Mouse (Mus musculus) lung, embryonic 15.5 days (tissue): ENCODE results near the gene Nsun5. TPM values are rescaled to one million over a fixed set of nuclear protein-coding genes. Genes with fewer than 3 reads are reported as not detected.

Experiments used
- ATAC-seq: fragments of 200-750 bp; cut with Nextera tagmentation; 2 replicates; pipeline ENCODE4 v1.8.0; 2017; ENCODE audit warnings: moderate number of reproducible peaks, borderline replicate concordance; ENCODE audit not compliant: low FRiP score, low TSS enrichment; ENCODE audit errors: extremely low read depth
- H3K27ac ChIP-seq: fragments of 300-500 bp; sonication (generic); 2 replicates; pipeline ENCODE4 v1.5.1; 2015; ENCODE audit warnings: moderate library complexity, mild to moderate bottlenecking, inconsistent platforms
- H3K27me3 ChIP-seq: fragments of 300-500 bp; sonication (generic); 2 replicates; pipeline ENCODE4 v1.6.1; 2015; ENCODE audit warnings: inconsistent platforms
- H3K36me3 ChIP-seq: fragments of 300-500 bp; sonication (generic); 2 replicates; pipeline ENCODE4 v1.6.1; 2015; ENCODE audit warnings: inconsistent platforms
- H3K4me1 ChIP-seq: fragments of 300-500 bp; sonication (generic); 2 replicates; pipeline ENCODE4 v1.6.1; 2015; ENCODE audit warnings: inconsistent platforms
- H3K4me2 ChIP-seq: fragments of 300-500 bp; sonication (generic); 2 replicates; pipeline ENCODE4 v1.6.1; 2015; ENCODE audit warnings: inconsistent platforms, mild to moderate bottlenecking, moderate library complexity
- H3K4me3 ChIP-seq: fragments of 300-500 bp; sonication (generic); 2 replicates; pipeline ENCODE4 v1.5.1; 2015; ENCODE audit warnings: mild to moderate bottlenecking, inconsistent platforms
- H3K9ac ChIP-seq: fragments of 300-500 bp; sonication (generic); 2 replicates; pipeline ENCODE4 v1.6.1; 2015; ENCODE audit warnings: inconsistent platforms
- H3K9me3 ChIP-seq: fragments of 300-500 bp; sonication (generic); 2 replicates; pipeline ENCODE4 v1.6.1; 2016; ENCODE audit warnings: inconsistent platforms
- WGBS: fragments of 180-500 bp; shearing (Covaris S2); methylation state at CpG from one replicate; pipeline ENCODE4 v1.1.7; 2015; 5-methylcytosine and 5-hydroxymethylcytosine counted together
- polyA plus RNA-seq: library from polyadenylated mRNA; unstranded; fragments of >200 nt; fragmentation: Nextera tagmentation; extraction: Ambion mirVana; gene quantifications from 2 replicates; pipeline ENCODE4 v1.2.1, GENCODE M21; 2015

Gene Nsun5
- polyA plus RNA-seq: 34.8 and 37.5 TPM in 2 replicates

- Histone ChIP-seq H3K4me1 (peaks cover 15% of the 10 kb centered on the region), H3K9ac (peak within 1 kb of the TSS; percentile 76), H3K9me3 (no peaks in the 10 kb centered on the region), H3K4me2 (peak within 1 kb of the TSS; percentile 79), H3K27me3 (no peaks in the 10 kb centered on the region), H3K36me3 (peaks cover 31% of the 10 kb centered on the region), H3K4me3 (peak within 1 kb of the TSS; percentile 98), H3K27ac (peak within 1 kb of the TSS; percentile 91)
- WGBS: under 1% methylated on average over 63 of the region's 64 CpGs
- peak; percentile 71; the same call in 1 of the 2 replicates for ATAC-seq
Observed at GRCm38 (mm10) chr5:135369787-135370654, at the start of gene Nsun5. Nsun5 (plus strand) TSS chr5:135369953.

GRCm38 (mm10) chr5:135322197-135322596 lies 47.6 kb upstream of the Nsun5 start:
- H3K4me2 ChIP-seq: no peak overlapping the region
- no peak for ATAC-seq
- H3K4me3 ChIP-seq: no peak overlapping the region
- no peaks in the 10 kb centered on the region for H3K27me3 ChIP-seq
- no peaks in the 10 kb centered on the region for H3K9me3 ChIP-seq
- WGBS: 75% methylated on average over 1 of the region's 1 CpGs
- no peaks in the 10 kb centered on the region for H3K36me3 ChIP-seq
- no peak overlapping the region for H3K27ac ChIP-seq
- H3K4me1 ChIP-seq: no peaks in the 10 kb centered on the region
- no peak overlapping the region for H3K9ac ChIP-seq

GRCm38 (mm10) chr5:135326121-135326659 lies 43.6 kb upstream of the Nsun5 start:
- H3K9ac ChIP-seq: no peak overlapping the region
- 26% methylated on average over 3 of the region's 3 CpGs for WGBS

GRCm38 (mm10) chr5:135329471-135329870 lies 40.3 kb upstream of the Nsun5 start:
- Histone ChIP-seq H3K27ac (no peak overlapping the region), H3K9me3 (no peaks in the 10 kb centered on the region), H3K27me3 (no peaks in the 10 kb centered on the region), H3K9ac (no peak overlapping the region), H3K4me2 (no peak overlapping the region), H3K4me1 (no peaks in the 10 kb centered on the region), H3K36me3 (no peaks in the 10 kb centered on the region), H3K4me3 (no peak overlapping the region)
- ATAC-seq: no peak
- WGBS: 80% methylated on average over 4 of the region's 4 CpGs

More at GRCm38 (mm10) chr5:135326121-135326659, 43.6 kb upstream of the Nsun5 start:
- H3K4me1 ChIP-seq: no peaks in the 10 kb centered on the region
- ATAC-seq: no peak
- no peaks in the 10 kb centered on the region for H3K27me3 ChIP-seq
- no peak overlapping the region for H3K4me3 ChIP-seq
- H3K36me3 ChIP-seq: no peaks in the 10 kb centered on the region
- no peak overlapping the region for H3K4me2 ChIP-seq
- H3K9me3 ChIP-seq: no peaks in the 10 kb centered on the region
- no peak overlapping the region for H3K27ac ChIP-seq

- ATAC-seq: no peak
- Histone ChIP-seq H3K9me3 (no peaks in the 10 kb centered on the region), H3K27me3 (no peaks in the 10 kb centered on the region), H3K27ac (no peak overlapping the region), H3K36me3 (no peaks in the 10 kb centered on the region), H3K4me2 (no peak overlapping the region), H3K4me1 (no peaks in the 10 kb centered on the region), H3K9ac (no peak overlapping the region), H3K4me3 (no peak overlapping the region)
- WGBS: 82% methylated on average over 5 of the region's 5 CpGs
Observed at GRCm38 (mm10) chr5:135330201-135330600, 39.6 kb upstream of the Nsun5 start.

GRCm38 (mm10) chr5:135331161-135331560 lies 38.6 kb upstream of the Nsun5 start:
- no peaks in the 10 kb centered on the region for H3K36me3 ChIP-seq
- no peaks in the 10 kb centered on the region for H3K9me3 ChIP-seq
- no peak overlapping the region for H3K27ac ChIP-seq
- ATAC-seq: no peak
- 81% methylated on average over 6 of the region's 6 CpGs for WGBS
- no peaks in the 10 kb centered on the region for H3K4me1 ChIP-seq
- H3K9ac ChIP-seq: no peak overlapping the region
- H3K4me2 ChIP-seq: no peak overlapping the region
- H3K27me3 ChIP-seq: no peaks in the 10 kb centered on the region
- no peak overlapping the region for H3K4me3 ChIP-seq

- no peak overlapping the region for H3K4me3 ChIP-seq
- no peaks in the 10 kb centered on the region for H3K4me1 ChIP-seq
- ATAC-seq: no peak
- H3K4me2 ChIP-seq: no peak overlapping the region
- no peak overlapping the region for H3K27ac ChIP-seq
- no peaks in the 10 kb centered on the region for H3K9me3 ChIP-seq
- no peaks in the 10 kb centered on the region for H3K27me3 ChIP-seq
- no peak overlapping the region for H3K9ac ChIP-seq
- 26% methylated on average over 3 of the region's 3 CpGs for WGBS
- no peaks in the 10 kb centered on the region for H3K36me3 ChIP-seq
Observed at GRCm38 (mm10) chr5:135337575-135337974, 32.2 kb upstream of the Nsun5 start.

GRCm38 (mm10) chr5:135345989-135346388 lies 23.8 kb upstream of the Nsun5 start:
- H3K36me3 ChIP-seq: no peaks in the 10 kb centered on the region
- H3K4me2 ChIP-seq: no peak overlapping the region
- no peak for ATAC-seq
- H3K27ac ChIP-seq: no peak overlapping the region
- H3K4me3 ChIP-seq: no peak overlapping the region
- H3K27me3 ChIP-seq: no peaks in the 10 kb centered on the region
- H3K9ac ChIP-seq: no peak overlapping the region
- WGBS: 77% methylated on average over 7 of the region's 7 CpGs
- no peaks in the 10 kb centered on the region for H3K9me3 ChIP-seq
- no peaks in the 10 kb centered on the region for H3K4me1 ChIP-seq

- ATAC-seq: no peak
- 17% methylated on average over 1 of the region's 1 CpGs for WGBS
Observed at GRCm38 (mm10) chr5:135346430-135346829, 23.3 kb upstream of the Nsun5 start.

GRCm38 (mm10) chr5:135347511-135348011 lies 22.2 kb upstream of the Nsun5 start:
- Histone ChIP-seq H3K27me3 (no peaks in the 10 kb centered on the region), H3K4me3 (no peak overlapping the region), H3K4me2 (no peak overlapping the region), H3K36me3 (no peaks in the 10 kb centered on the region), H3K27ac (no peak overlapping the region), H3K4me1 (no peaks in the 10 kb centered on the region), H3K9ac (no peak overlapping the region), H3K9me3 (no peaks in the 10 kb centered on the region)
- ATAC-seq: no peak
- 60% methylated on average over 4 of the region's 4 CpGs for WGBS

More at GRCm38 (mm10) chr5:135346430-135346829, 23.3 kb upstream of the Nsun5 start:
- no peaks in the 10 kb centered on the region for H3K9me3 ChIP-seq
- no peaks in the 10 kb centered on the region for H3K36me3 ChIP-seq
- no peak overlapping the region for H3K4me3 ChIP-seq
- H3K27me3 ChIP-seq: no peaks in the 10 kb centered on the region
- H3K4me1 ChIP-seq: no peaks in the 10 kb centered on the region
- no peak overlapping the region for H3K4me2 ChIP-seq
- H3K9ac ChIP-seq: no peak overlapping the region
- H3K27ac ChIP-seq: no peak overlapping the region

- no peaks in the 10 kb centered on the region for H3K9me3 ChIP-seq
- no peaks in the 10 kb centered on the region for H3K36me3 ChIP-seq
- ATAC-seq: no peak
- peaks cover 14% of the 10 kb centered on the region for H3K27me3 ChIP-seq
- no peaks in the 10 kb centered on the region for H3K4me1 ChIP-seq
- no peak within 1 kb of the TSS for H3K9ac ChIP-seq
- H3K27ac ChIP-seq: no peak within 1 kb of the TSS
- no peak within 1 kb of the TSS for H3K4me2 ChIP-seq
- H3K4me3 ChIP-seq: no peak within 1 kb of the TSS
- 89% methylated on average over 35 of the region's 35 CpGs for WGBS
Observed at GRCm38 (mm10) chr5:135349862-135350261, 19.9 kb upstream of the Nsun5 start, which contains the start of gene Fkbp6. Fkbp6 (minus strand) TSS chr5:135350044.

GRCm38 (mm10) chr5:135351606-135352005 lies 18.1 kb upstream of the Nsun5 start:
- Histone ChIP-seq H3K9me3 (no peaks in the 10 kb centered on the region), H3K4me1 (no peaks in the 10 kb centered on the region), H3K27ac (no peak overlapping the region), H3K36me3 (no peaks in the 10 kb centered on the region), H3K4me3 (no peak overlapping the region), H3K9ac (no peak overlapping the region), H3K27me3 (peaks cover 14% of the 10 kb centered on the region), H3K4me2 (no peak overlapping the region)
- WGBS: 76% methylated on average over 13 of the region's 13 CpGs
- ATAC-seq: no peak
